Mouse (Mus musculus) stomach, postnatal 0 days (tissue): ENCODE measurements around the gene Tcf7l1.

Experiments
- CTCF ChIP-seq: IDR thresholded peaks from 2 replicates; pipeline ENCODE4 v1.5.1; 2016; ENCODE audit warnings: antibody characterized with exemption, low read depth, mild to moderate bottlenecking, moderate library complexity
- EP300 ChIP-seq: optimal IDR thresholded peaks from 2 replicates; pipeline ENCODE3; 2016; ENCODE audit warnings: antibody characterized with exemption

- TF ChIP-seq EP300 = no peak
- TF ChIP-seq CTCF = peak; percentile 100
These were observed at the start of gene Tcf7l1 for GRCm38 (mm10) chr6:72788892-72789699.
